Mouse (Mus musculus) hindbrain, postnatal 0 days (tissue): ENCODE results near the gene Cldn6. TPM values are rescaled to one million over a fixed set of nuclear protein-coding genes. Genes with fewer than 3 reads are reported as not detected.

ENCODE experiments used
- ATAC-seq: fragments of 200-750 bp; cut with Nextera tagmentation; 2 replicates; pipeline ENCODE4 v1.8.0; 2017; ENCODE audit warnings: mild to moderate bottlenecking, moderate TSS enrichment, moderate library complexity
- DNase-seq: peaks from one replicate; pipeline ENCODE4 v3.0.0-alpha.2; 2015; ENCODE audit warnings: low spot score
- H3K27ac ChIP-seq: fragments of 300-500 bp; sonication (generic); 2 replicates; pipeline ENCODE4 v1.5.1; 2014; ENCODE audit warnings: mild to moderate bottlenecking
- H3K27me3 ChIP-seq: fragments of 300-500 bp; sonication (generic); 2 replicates; pipeline ENCODE4 v1.6.1; 2014; ENCODE audit warnings: low read length, mixed read lengths; ENCODE audit not compliant: insufficient read depth
- H3K36me3 ChIP-seq: fragments of 300-500 bp; sonication (generic); 2 replicates; pipeline ENCODE4 v1.6.1; 2014; ENCODE audit warnings: low read length, mixed read lengths; ENCODE audit not compliant: insufficient read depth
- H3K4me1 ChIP-seq: fragments of 300-500 bp; sonication (generic); 2 replicates; pipeline ENCODE4 v1.6.1; 2014; ENCODE audit warnings: antibody characterized with exemption, low read length, mixed read lengths; ENCODE audit not compliant: insufficient read depth
- H3K4me2 ChIP-seq: fragments of 300-500 bp; sonication (generic); 2 replicates; pipeline ENCODE4 v1.6.1; 2014; ENCODE audit warnings: low read depth, mild to moderate bottlenecking, low read length, moderate library complexity, mixed read lengths
- H3K4me3 ChIP-seq: fragments of 300-500 bp; sonication (generic); 2 replicates; pipeline ENCODE4 v1.5.1; 2014; ENCODE audit warnings: low read length
- H3K9ac ChIP-seq: fragments of 300-500 bp; sonication (generic); replicated peaks from 2 replicates; pipeline ENCODE4 v1.6.1; 2014; ENCODE audit warnings: mild to moderate bottlenecking, low read length, moderate library complexity, mixed read lengths
- H3K9me3 ChIP-seq: fragments of 300-500 bp; sonication (generic); 2 replicates; pipeline ENCODE4 v1.6.1; 2016; ENCODE audit warnings: low read length, mixed read lengths
- CTCF ChIP-seq: IDR thresholded peaks from 2 replicates; pipeline ENCODE4 v1.5.1; 2016; ENCODE audit warnings: antibody characterized with exemption, control low read depth, low read depth
- WGBS: fragments of 180-500 bp; shearing (Covaris S2); extraction: QIAGEN DNeasy Blood & Tissue Kit; methylation state at CpG from one replicate; pipeline ENCODE4 v1.1.7; 2014; 5-methylcytosine and 5-hydroxymethylcytosine counted together
- polyA plus RNA-seq: library from polyadenylated mRNA; unstranded; fragments of >200 nt; fragmentation: Nextera tagmentation; extraction: Ambion mirVana; gene quantifications from 2 replicates; pipeline ENCODE4 v1.2.1, GENCODE M21; 2015
- total RNA-seq: library from RNA; depleted of rRNA; stranded (reverse); fragments of >200 nt; gene quantifications from 2 replicates; pipeline ENCODE4 v1.2.3, GENCODE M21; 2014

Cldn6 gene
- total and polyA plus RNA-seq, 2 experiments from 2014 or later = 0.34 to 1.0 TPM

GRCm38 (mm10) chr17:23681086-23681485, 2.0 kb downstream of the Cldn6 start:
- DNase-seq (no peak), ATAC-seq (no peak)
- Histone ChIP-seq H3K27me3 (peaks cover 59% of the 10 kb centered on the region), H3K9ac (no peak overlapping the region), H3K27ac (no peak overlapping the region), H3K36me3 (no peaks in the 10 kb centered on the region), H3K4me3 (no peak overlapping the region), H3K9me3 (no peaks in the 10 kb centered on the region), H3K4me2 (no peak overlapping the region), H3K4me1 (peaks cover 7% of the 10 kb centered on the region; the same call in 1 of the 2 replicates)
- TF ChIP-seq CTCF = no peak
- WGBS = 81% methylated on average over 10 of the region's 10 CpGs

GRCm38 (mm10) chr17:23682092-23682491, 3.0 kb downstream of the Cldn6 start:
- 60% methylated on average over 4 of the region's 4 CpGs for WGBS
- H3K4me3 ChIP-seq = no peak overlapping the region
- no peak for DNase-seq
- H3K36me3 ChIP-seq = no peaks in the 10 kb centered on the region
- TF ChIP-seq CTCF = no peak
- peaks cover 59% of the 10 kb centered on the region for H3K27me3 ChIP-seq
- H3K9me3 ChIP-seq = no peaks in the 10 kb centered on the region
- no peak for ATAC-seq
- H3K4me1 ChIP-seq = no peaks in the 10 kb centered on the region
- no peak overlapping the region for H3K27ac ChIP-seq
- no peak overlapping the region for H3K9ac ChIP-seq
- H3K4me2 ChIP-seq = no peak overlapping the region

- 74% methylated on average over 3 of the region's 3 CpGs for WGBS
- Histone ChIP-seq H3K27ac (no peak overlapping the region), H3K4me1 (no peaks in the 10 kb centered on the region), H3K27me3 (peaks cover 59% of the 10 kb centered on the region), H3K9me3 (no peaks in the 10 kb centered on the region), H3K36me3 (no peaks in the 10 kb centered on the region), H3K4me3 (no peak overlapping the region), H3K9ac (no peak overlapping the region), H3K4me2 (no peak overlapping the region)
- DNase-seq = no peak
- ATAC-seq = no peak
- no peak for TF ChIP-seq CTCF
These were observed 3.5 kb downstream of the Cldn6 start for GRCm38 (mm10) chr17:23682530-23682929.

GRCm38 (mm10) chr17:23683226-23683625, 4.2 kb downstream of the Cldn6 start:
- no peak overlapping the region for H3K4me2 ChIP-seq
- no peaks in the 10 kb centered on the region for H3K9me3 ChIP-seq
- no peak for TF ChIP-seq CTCF
- no peak overlapping the region for H3K9ac ChIP-seq
- peaks cover 59% of the 10 kb centered on the region for H3K27me3 ChIP-seq
- 23% methylated on average over 15 of the region's 15 CpGs for WGBS
- ATAC-seq (no peak), DNase-seq (no peak)
- H3K36me3 ChIP-seq = no peaks in the 10 kb centered on the region
- H3K4me3 ChIP-seq = no peak overlapping the region
- no peaks in the 10 kb centered on the region for H3K4me1 ChIP-seq
- no peak overlapping the region for H3K27ac ChIP-seq

GRCm38 (mm10) chr17:23683856-23684672, 5.0 kb downstream of the Cldn6 start, which contains the start of gene Cldn9:
Gene Cldn9, minus strand, starts transcription at chr17:23684026.
- WGBS = 23% methylated on average over 15 of the region's 15 CpGs
- Histone ChIP-seq H3K27me3 (peaks cover 51% of the 10 kb centered on the region), H3K27ac (no peak within 1 kb of the TSS)

GRCm38 (mm10) chr17:23694491-23694890, 15.4 kb downstream of the Cldn6 start:
- 81% methylated on average over 1 of the region's 1 CpGs for WGBS
- no peak for ATAC-seq

More at GRCm38 (mm10) chr17:23683856-23684672, 5.0 kb downstream of the Cldn6 start, which contains the start of gene Cldn9:
- no peaks in the 10 kb centered on the region for H3K36me3 ChIP-seq
- H3K9ac ChIP-seq = no peak within 1 kb of the TSS
- no peak for TF ChIP-seq CTCF
- no peak within 1 kb of the TSS for H3K4me3 ChIP-seq
- no peak for ATAC-seq
- H3K9me3 ChIP-seq = no peaks in the 10 kb centered on the region
- no peak within 1 kb of the TSS for H3K4me2 ChIP-seq
- no peaks in the 10 kb centered on the region for H3K4me1 ChIP-seq
- no peak for DNase-seq

GRCm38 (mm10) chr17:23695801-23696200, 16.8 kb downstream of the Cldn6 start:
- Histone ChIP-seq H3K4me3 (no peak overlapping the region), H3K27ac (no peak overlapping the region), H3K4me2 (no peak overlapping the region), H3K9ac (no peak overlapping the region), H3K4me1 (no peaks in the 10 kb centered on the region), H3K9me3 (no peaks in the 10 kb centered on the region), H3K27me3 (0 out of 2 replicates have a peak, but pooled peaks cover 3% of the 10 kb centered on the region), H3K36me3 (no peaks in the 10 kb centered on the region)
- DNase-seq (no peak), ATAC-seq (no peak)
- 26% methylated on average over 3 of the region's 3 CpGs for WGBS
- TF ChIP-seq CTCF = no peak

More at GRCm38 (mm10) chr17:23694491-23694890, 15.4 kb downstream of the Cldn6 start:
- no peaks in the 10 kb centered on the region for H3K36me3 ChIP-seq
- no peak overlapping the region for H3K9ac ChIP-seq
- no peaks in the 10 kb centered on the region for H3K4me1 ChIP-seq
- no peak for DNase-seq
- H3K9me3 ChIP-seq = no peaks in the 10 kb centered on the region
- no peak overlapping the region for H3K27ac ChIP-seq
- H3K27me3 ChIP-seq = 0 out of 2 replicates have a peak, but pooled peaks cover 3% of the 10 kb centered on the region
- H3K4me2 ChIP-seq = no peak overlapping the region
- H3K4me3 ChIP-seq = no peak overlapping the region
- TF ChIP-seq CTCF = no peak
